Mouse (Mus musculus): Measurements from ENCODE around the gene Chsy1.
"Not testable (repeated sequence)": the region's sequence is repeated elsewhere in the genome, so short reads cannot be mapped to it uniquely, and the experiment has no call there.

Chsy1 gene

DNA sequence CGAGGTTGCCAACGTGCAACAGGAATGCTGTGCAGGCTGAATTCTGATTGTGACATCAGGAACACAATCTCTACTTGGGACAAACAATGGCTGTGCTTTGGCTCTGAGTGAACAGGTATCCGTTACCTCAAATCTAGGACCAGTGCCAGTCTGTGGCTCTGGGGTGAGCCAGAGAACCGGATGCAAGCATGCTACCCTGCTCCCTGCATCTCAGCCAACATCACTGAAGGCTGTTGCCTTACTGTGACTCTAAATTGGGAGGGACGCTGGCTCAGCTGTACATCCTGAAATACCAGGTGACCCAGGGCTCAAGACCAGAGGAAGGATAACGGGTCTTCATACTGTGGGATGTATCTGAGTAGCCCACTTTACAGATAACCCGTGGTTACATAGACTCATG lies 70.4 kb downstream of the Chsy1 start:
- DNase-seq: no peak

DNA sequence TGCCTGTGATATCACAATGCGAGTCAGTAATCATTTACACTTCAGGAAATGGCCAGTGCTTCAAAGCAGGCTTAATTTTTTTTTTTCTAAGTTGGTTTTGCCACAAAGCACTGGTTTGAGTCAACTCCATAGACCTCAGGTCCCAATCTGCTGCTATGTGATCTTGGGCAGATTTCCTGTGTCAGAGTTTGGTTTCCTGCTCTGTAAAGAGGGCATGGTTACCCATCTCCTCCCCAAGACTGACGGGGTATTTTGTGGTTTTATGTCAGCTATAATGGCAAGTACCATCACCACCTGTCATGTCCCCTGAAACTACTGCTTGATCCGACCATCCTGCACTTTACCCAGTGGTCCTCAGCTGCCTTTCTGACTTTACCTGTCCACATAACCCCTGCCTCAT lies 70.9 kb downstream of the Chsy1 start:
- no peak for DNase-seq

GRCm38 (mm10) chr7:66180711-66181365 lies 71.5 kb downstream of the Chsy1 start:
- no peak for DNase-seq

- no peak for DNase-seq
Measured at GRCm38 (mm10) chr7:66182075-66182715, 72.9 kb downstream of the Chsy1 start.

- no peak for DNase-seq
Measured at GRCm38 (mm10) chr7:66183404-66183803, 74.1 kb downstream of the Chsy1 start.

- DNase-seq: no peak
Measured at GRCm38 (mm10) chr7:66184026-66184425, 74.7 kb downstream of the Chsy1 start.

- no peak for DNase-seq
Measured at GRCm38 (mm10) chr7:66185370-66185769, 76.1 kb downstream of the Chsy1 start.

DNA sequence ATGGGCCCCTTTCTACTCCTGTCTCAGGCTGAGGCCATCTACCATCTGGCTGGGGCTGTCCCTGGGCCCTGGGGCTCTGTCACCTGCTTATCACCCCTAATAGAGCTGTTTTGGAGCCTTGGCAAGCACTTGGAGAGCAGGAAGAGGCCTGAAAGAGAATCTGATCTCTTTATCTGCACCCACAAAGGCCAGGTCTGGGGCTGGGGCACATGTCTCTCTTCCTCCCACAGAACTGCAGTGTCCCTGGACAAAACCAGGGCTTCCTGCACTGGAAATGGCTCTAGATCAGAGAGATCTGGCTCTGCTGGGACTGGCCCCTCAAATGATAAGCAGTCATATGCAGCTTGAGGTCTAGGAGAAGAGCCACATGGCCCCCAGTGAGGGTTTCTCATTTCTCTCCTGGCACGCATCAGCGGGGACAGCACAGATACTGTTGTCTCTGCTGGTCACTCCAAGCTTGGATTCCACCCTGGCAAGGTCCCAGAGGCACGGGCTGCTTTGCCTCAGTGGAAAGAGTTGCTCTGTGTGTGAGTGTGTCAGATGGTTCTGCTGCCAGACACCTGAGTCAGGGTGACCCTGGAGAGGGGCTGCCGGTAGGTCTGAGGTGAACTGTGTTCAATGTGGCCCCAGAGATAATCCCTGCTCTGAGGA lies 78.4 kb downstream of the Chsy1 start:
- DNase-seq: peak; percentile 60 to 61

DNA sequence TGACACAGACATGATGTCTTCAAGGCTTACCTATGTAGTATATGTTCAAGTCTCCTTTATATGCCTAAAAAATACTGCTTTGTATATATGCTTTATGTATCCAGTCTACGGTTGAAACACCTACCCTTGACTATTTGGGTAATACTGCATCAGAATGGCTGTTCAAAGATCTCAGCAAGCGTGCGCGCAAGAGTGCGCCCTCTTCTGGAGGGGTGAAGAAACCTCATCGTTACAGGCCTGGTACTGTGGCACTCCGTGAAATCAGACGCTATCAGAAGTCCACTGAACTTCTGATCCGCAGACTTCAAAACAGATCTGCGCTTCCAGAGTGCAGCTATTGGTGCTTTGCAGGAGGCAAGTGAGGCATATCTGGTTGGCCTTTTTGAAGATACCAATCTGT lies 81.1 kb downstream of the Chsy1 start:
- DNase-seq: not testable (repeated sequence)

GRCm38 (mm10) chr7:66194511-66194910 lies 85.2 kb downstream of the Chsy1 start:
- DNase-seq: no peak

DNA sequence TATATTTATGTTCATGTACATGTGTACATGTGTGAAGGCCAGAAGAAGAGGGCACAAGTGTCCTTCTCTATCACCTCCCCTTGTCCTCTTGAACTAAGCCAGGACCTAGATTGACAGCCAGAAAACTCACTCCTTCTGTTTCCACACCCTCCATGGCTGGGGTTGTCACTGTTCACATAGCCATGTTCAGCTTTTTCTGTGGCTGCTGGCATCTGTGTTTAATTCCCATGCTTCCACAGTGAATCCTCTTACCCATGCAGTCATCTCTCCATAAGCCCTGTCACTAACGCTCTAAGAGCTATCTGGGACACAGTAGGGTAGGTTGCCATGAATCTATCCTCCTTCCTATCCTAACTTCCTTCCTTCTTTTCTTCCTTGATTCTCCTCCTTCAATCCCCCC lies 86.6 kb downstream of the Chsy1 start:
- DNase-seq: no peak

DNA sequence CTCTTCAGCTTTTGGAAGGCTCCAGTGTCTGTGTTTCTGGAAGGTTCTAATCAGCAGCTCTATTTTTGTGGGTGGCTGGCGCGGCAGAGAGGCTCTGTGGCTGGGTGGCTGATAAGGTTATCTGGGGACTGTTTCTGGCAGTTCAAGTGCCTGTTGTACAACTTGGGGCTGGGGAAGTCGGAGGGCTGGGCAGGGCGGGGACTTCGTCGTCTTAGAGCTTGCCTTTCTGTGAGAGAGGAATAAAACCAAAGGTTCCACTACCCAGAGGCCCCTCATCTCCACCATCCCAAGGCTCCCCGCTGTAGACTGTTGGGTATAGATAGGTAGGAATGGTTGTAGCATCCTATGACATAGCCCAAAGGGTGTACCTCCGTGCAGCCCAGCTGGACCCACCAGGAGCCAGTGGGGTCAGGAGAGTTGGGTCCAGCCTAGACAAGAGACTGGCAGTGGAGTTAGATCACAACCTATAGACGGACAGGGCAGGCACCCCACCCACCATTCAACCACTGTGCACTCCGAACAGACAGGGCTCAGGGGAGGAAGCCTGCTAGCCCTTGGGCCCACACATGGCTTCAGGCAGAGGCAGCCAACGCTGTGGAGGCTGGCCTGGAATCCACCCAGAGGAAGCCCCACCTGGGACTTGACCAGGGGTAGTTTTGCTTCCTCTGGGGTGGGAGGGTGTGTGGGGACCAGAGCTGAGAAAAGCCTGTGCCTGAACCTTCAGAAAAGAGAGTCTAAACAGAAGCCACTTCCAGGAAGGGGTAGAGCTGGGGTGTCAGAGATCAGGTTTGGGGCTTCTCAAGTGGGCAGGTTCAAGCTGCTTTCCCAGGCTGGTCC lies 87.5 kb downstream of the Chsy1 start:
- no peak for DNase-seq

DNA sequence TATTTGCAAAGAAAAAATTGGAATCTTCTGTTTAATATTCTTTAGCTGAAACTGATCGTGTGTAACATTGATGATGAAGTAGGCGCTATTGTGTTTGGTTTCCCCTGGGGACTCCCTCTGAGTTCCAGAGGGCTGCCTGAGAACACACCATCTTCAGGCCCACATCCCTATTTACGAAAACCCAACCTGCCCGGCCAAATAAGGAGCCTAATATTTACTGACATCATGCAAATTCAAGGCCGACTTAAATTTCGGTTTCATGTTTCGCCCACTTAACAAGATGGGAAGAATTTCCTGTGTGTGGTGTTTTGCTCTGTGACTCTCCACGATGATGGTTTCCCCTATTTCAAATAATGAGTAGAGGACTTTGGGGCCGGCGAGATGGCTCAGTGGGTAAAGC lies 89.1 kb downstream of the Chsy1 start:
- DNase-seq: no peak

DNA sequence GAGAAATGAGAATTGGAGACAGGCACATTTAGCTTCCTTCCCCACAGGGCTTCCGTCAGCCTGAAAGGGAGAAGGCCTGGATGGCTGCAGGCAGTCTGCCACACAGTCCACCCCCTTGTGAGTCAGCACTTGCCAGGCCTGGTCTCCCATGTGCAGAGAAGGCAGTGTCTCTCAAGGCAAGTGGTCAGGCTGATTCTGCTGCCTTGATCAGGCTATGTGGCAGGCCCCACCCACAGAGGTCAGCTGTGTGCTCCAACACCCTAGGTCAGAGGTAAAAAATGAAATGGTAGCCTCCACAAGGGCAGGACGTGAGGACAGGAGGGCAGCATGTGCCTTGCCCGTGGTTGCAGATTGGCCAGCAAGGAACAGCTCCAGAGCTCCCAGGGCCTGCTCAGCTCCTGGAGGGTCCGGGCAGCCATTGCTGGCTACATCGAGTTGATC lies 90.1 kb downstream of the Chsy1 start:
- DNase-seq: peak in 1 of 2 experiments; percentile 27

GRCm38 (mm10) chr7:66200383-66200782 lies 91.1 kb downstream of the Chsy1 start:
- no peak for DNase-seq

GRCm38 (mm10) chr7:66200791-66201450 lies 91.6 kb downstream of the Chsy1 start:
- no peak for DNase-seq

- DNase-seq: no peak
Measured at GRCm38 (mm10) chr7:66201657-66202056, 92.3 kb downstream of the Chsy1 start.

DNA sequence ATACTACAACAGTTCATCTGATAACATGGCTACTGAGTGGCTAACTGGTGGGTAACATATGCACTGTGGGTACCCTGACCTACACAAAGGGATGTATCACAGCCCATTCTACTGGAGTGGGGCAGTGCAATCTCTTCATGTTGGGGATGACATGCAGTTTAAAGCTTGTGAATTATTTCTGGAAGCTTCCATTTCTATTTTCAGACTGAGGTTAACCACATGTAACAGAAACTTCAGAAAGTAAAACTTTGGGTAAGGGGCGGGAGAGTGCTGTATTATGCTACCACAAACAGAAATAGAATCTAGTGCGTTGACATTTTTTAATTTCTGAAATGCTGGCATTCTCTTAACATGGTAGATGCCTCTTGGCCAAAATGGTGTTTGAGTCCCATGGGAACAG lies 100.6 kb downstream of the Chsy1 start:
- DNase-seq: no peak

DNA sequence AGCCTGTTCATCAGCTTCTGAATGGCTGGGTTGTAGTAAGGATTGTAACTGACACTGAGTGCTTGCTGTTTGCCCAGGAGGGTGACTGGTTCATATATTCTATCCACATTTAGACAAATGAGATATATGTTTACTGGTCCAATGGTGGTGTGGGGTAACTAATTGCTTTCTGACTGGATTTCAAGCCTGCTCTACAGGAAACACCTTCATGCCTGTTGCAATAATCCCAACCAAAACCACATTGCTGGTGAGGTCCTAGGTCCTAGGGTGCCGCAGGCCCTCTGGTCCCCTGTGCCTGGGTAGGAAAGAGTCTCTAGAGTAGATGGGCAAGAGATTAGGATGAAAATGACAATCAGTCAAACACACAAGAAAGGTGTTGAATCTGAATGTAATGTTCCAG lies 103.6 kb downstream of the Chsy1 start:
- no peak for DNase-seq

GRCm38 (mm10) chr7:66214477-66214876 lies 105.2 kb downstream of the Chsy1 start:
- DNase-seq: peak; percentile 57 to 64

GRCm38 (mm10) chr7:66215911-66216310 lies 106.6 kb downstream of the Chsy1 start:
- DNase-seq: no peak

- DNase-seq: no peak
Measured at GRCm38 (mm10) chr7:66217011-66217410, 107.7 kb downstream of the Chsy1 start.
